Mouse (Mus musculus): ENCODE data around the gene Zzef1.

Zzef1 gene

DNA sequence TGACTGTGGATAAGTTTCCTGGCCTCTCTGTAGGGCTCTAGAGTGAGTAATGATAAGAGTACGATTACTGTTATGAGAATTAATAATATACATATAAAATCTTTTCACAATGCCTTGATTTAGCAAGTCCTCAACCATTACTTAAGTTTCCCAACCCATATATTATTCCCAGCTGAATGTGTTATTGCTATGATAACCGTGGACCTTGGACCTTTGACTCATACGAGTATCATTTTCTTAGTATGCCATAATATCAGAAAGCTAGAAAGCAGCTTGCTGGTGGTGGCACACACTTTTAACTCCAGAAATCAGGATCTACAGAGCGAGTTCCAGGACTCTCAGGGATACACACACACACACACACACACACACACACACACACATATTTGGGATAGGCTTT, 12.0 kb downstream of the Zzef1 start:
- no peak for DNase-seq

DNA sequence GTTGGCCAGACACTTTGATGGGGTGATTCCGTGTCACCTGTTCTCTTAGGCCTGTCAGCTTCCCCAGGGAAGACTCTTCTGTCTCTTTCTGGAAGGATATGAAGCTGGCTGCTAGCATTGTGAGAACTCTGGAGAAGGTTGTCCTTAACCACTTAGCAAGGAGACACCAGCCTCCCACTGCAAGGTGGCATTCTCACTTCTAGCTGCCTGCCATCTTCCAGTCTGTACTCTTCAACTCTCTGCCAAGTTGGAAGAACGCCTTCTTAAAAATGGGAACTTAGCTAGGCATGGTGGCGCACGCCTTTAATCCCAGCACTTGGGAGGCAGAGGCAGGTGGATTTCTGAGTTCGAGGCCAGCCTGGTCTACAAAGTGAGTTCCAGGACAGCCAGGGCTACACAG, 17.7 kb downstream of the Zzef1 start:
- no peak for DNase-seq

DNA sequence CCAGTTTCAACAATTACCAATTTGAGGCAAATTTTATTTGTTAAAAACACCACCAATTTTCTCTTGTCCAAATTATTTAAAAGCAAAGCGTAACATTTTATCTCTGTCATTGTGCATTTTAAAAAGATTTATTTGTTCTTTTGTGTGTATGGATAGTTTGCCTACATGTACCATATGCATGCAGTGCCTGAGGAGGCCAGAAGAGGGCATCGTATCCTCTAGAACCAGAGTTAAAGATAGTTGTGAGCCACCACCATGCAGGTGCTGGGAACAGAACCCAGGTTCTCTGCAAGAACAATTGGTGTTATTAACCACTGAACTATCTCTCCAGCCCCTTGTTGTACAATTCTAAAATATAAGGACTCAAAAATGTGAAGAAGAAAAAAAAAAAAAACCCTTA, 18.2 kb downstream of the Zzef1 start:
- DNase-seq = peak; percentile 12

DNA sequence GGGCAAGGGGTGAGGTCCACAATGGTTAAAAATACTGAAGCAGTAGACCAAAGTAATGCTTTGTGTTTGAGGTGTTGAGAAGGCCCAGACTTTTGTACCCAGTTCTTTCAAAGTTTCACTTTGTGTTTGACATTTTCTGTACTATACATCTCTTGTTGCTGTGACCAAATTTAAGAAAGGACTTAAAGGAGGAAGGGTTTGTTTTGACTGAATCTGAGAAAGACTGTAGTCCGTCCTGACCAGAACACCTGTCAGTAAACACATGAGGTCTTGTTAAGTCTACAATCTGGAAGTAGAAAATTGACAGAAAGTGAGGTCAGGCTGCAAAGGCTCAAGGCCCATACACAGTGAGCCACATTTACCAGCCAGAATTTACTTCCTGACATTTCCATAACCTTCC, 20.8 kb downstream of the Zzef1 start:
- DNase-seq = no peak

DNA sequence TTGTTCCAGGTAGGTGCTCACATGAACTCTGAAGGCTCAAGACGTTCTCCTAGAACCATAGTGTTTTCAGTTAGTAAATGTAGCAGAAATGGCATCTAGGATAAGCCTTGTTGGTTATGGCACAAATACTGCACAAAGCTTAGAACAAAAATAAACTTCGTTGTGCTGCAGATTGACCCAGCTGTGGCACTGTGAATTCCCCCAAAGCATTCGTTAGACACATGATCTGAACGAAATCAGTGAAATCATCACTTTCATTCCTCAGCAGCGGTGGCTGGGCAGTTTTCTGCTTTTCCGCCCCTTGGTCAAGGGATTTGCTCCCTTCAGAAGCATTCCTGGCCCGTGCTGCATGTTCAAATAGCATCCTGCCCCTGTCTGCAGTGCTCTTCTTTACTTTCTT, 22.0 kb downstream of the Zzef1 start:
- DNase-seq = no peak

DNA sequence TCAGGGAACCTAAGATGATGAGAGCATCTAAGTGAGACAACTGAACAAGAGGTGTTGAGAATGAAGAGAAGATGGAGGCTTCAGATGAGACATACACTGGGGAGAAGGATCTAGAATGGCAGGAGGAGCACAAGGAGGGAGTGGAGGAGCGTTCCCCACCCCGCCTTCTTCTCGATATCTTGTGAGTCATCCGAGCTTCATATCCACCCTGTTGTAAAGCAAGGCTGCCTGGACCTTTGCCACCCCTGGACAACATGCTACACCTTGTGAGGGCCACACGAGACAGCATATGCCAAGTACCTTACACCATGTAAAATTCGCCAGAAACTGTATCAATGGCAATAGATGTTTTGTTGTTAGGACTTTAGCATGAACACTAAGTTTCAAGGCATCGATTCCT, 25.0 kb downstream of the Zzef1 start:
- DNase-seq = no peak

GRCm38 (mm10) chr11:72829869-72830268, 33.8 kb downstream of the Zzef1 start:
- no peak for DNase-seq

DNA sequence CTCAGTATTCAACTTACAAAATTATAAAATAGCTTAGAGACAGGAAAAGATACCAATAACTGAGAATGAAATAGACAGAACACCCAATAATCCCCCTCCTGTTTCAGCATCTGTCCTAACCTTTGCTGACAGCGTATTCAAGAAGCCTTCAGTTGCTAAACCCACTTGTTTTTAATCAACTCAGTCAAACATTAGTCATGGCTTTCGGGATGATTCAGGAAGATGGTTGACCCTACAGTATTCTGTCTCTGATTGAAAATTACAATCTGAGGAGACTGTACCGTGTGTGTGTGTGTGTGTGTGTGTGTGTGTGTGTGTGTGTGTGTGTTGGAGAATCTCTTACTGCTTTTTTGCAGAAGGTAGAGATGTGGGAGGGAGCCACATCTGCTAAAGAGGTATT, 46.7 kb downstream of the Zzef1 start:
- DNase-seq = no peak

DNA sequence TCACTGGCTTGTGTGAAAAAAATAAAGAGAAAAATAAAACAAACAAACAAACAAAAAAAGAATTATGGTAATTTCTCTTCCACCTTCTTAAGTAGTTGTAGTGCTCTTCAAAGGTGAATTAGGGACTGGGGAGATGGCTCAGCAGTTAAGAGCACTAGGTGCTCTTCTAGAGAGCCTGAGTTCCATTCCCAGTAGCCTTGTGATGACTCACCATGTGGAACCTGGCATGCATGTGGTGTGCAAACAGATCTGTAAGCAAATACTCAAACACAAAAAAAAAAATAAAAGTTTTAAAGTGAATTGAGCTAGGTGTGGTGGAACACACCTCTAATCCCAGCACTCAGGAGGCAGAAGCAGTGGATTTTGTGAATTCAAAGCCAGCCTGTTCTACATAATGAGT, 47.5 kb downstream of the Zzef1 start:
- DNase-seq = no peak

DNA sequence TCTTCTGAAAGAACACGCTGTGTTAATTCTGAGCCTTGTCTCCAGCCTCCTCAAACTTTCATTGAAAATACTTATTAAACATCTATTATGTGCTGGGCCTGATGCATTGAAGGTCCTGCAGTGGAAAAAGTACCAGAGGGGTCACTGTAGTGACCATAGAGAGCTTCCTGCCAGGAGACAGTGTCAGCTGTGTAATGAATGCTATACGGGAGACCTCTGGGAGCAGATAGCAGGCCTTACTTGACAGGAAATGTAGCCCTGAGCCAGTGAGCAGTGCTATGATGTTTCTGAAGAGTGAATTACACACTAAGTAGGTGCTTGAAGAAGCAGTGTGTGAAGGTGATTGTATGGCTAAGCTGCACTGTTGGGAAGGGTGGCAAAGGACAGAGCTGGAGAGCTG, 49.5 kb downstream of the Zzef1 start:
- DNase-seq = no peak

DNA sequence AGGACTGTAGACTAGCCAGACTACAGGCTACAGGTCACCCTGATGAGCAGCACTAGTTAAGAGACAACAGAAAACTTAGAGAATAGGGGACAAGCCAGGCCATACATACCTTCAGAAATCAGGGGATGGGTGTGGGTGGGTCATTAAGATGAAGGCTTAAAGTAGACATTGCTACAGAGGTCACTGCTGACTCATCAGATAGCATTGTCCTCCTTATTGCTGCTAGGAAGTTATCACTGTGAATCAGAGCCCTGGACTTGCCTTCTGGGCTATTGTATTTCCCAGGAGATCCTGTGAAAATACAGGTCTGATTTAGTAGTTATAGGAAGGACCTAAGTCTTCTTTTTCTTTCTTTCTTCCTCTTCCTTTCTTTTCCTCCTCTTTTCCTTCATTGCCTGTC, 50.7 kb downstream of the Zzef1 start:
- no peak for DNase-seq

- no peak for DNase-seq
Observed at GRCm38 (mm10) chr11:72847831-72848628, 52.0 kb downstream of the Zzef1 start.

DNA sequence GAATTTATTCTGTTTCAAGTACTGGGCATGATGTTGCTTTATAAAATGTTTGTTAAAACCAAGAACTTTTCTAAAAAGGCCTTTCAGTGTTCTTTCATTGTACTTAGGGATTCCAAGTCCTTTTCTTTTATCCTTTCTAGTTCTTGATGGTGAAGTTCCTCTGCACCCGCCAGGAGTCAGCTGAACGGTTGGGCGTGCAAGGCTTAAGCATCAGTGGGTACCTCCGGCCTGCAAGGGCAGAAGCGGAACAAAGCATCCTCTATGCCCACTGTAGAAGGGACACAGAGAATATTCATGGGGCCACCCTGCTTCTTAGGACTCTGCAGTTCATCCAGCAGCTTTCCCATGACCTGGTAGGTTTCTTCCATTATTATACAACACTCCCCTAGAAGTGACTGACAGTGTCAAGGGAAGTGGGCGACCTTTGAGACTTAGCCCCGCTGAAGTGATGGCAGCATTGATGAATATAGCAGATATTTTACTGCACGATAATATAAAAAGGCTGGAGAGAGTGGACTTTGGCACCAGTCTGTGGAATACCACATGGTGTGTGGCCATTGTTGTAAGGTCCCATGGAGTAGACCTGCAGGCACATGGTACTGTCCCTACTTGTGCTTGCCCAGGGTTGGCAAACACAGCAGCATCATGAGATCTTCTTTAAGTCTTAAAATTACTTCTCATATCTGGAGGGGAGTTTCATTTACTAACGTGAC, 54.5 kb downstream of the Zzef1 start:
- no peak for DNase-seq

DNA sequence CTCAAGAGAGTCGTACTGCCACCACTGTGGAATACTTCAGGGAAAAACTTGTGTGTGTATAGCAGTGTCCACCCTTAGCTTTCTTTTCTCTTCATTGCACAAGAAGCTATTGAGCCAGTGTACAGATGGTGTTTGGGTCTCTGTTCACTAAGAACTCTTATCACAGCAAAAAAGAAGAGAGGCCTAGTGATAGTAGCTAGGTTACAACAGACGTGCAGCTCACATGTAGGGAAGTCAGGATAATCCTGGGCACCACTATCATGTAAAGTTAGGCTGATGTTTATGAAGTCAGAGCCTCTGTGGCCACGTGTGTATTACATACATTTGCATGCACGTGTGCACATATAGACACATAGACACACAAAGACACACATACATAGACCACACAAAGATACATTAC, 55.2 kb downstream of the Zzef1 start:
- no peak for DNase-seq

DNA sequence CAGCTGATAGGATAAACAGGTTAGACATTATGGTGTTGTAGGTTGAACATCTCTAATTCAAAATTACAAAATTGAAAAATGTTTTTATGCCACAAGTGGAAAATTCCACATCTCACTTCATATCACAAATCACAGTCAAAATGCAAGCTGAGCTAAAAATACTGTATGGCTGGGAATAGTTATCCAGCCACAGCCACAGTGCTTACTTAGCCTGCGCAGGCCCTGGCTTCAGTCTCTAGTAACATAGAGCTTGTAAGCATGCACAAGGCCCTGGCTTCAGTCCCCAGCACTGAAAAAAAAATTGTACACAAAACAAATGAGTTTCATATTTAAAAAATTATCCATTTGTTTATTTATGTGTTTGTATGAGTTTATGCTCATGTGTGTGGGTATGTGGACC, 56.1 kb downstream of the Zzef1 start:
- DNase-seq = no peak

- DNase-seq = no peak
Observed at GRCm38 (mm10) chr11:72853086-72853485, 57.1 kb downstream of the Zzef1 start.

GRCm38 (mm10) chr11:72854251-72854650, 58.2 kb downstream of the Zzef1 start:
- DNase-seq = no peak

DNA sequence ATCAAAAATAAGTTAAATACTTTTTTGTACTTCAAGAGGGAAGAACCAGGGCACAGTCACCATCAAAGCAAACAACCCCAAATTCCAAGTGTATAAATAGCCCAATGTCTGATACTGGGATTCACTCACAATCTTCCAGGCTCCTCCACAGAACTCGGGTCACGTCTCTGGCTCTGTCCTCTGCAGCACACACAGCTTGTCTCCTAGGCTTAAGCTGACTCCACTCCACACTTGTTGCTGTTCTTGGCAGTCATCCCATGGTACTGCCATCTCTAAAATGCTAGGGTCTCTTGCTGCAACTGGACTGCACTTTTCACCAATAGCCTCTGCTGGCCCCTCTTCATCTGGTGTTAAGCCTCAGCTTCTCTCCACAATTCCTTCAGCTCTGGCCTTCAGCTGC, 60.7 kb downstream of the Zzef1 start:
- no peak for DNase-seq

DNA sequence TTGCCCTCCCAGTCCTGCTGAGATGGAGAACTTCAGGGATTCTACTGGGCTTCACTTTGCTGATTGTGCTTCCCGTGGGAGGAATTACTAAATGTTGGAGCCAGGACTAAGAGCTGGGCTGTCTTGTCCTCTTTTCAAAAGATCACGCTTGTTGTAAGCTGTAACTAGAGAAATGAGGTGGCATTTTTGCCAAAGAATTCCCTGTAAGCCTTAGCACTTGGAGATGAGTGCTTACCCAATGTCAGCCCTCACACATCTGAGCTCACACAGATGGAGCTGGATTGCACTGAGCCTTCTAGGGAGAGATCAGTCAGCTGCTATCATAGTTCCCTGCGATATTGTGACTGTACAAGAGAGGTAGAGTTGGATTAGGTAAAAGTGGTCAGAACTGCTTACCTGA, 65.2 kb downstream of the Zzef1 start:
- no peak for DNase-seq

DNA sequence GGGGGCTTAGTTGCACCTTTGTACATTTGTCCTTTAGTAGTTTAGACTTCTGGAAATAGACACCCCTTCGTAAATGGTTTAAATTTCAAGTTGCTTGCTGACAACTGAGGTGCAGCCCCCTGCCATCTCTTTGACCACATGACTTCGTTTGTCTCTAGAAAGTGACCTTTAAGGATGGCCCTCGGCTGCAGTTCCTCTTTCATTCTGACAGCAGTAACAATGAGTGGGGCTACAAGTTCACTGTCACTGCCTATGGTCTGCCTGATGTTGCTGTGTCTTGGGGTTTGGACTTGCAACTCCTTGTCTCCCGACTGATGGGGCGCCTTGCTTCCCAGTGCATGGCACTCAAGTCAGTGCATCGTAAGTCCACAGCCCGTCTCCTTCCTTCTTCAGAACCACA, 70.4 kb downstream of the Zzef1 start:
- no peak for DNase-seq

GRCm38 (mm10) chr11:72872061-72872460, 76.0 kb downstream of the Zzef1 start:
- no peak for DNase-seq

GRCm38 (mm10) chr11:72892623-72893022, 96.6 kb downstream of the Zzef1 start:
- no peak for DNase-seq

- no peak for DNase-seq
Observed at GRCm38 (mm10) chr11:72908391-72908790, 112.4 kb downstream of the Zzef1 start.

DNA sequence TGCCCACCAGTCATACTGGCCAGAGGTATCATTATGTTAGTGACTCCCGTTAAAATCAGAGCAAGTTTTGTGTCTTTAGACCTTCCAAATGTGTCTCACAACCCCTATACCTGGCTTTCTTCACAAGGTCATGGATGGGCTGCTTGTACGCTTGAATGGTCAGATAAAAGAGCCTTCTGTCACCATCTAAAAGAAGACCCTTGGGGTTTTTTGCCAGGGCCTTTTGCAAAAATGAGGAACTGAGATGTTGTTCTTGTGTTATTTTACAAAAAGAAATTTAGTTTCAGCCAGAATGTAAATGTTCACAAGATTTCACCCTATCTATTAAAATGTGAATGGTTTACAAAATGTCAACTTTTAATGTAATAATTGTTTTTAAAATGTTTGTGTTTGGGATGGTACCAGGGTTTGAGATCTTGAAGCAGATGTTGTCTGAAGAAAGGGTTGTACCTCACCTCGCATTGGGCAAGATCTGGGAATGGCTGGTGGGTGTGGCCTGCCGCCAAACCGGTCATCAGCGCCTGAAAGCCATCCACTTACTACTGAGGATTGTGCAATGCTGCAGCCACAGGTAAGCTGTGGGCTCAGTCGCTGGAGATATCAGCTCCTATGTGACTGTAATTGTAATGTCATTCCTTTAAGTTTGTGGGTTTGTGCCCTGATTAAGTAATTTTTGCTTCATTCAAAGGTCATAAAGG, 121.4 kb downstream of the Zzef1 start:
- no peak for DNase-seq

Data from thymus, postnatal 25 days (tissue).